Mouse (Mus musculus): ENCODE data around the gene Ube2e1.

Ube2e1 gene

GRCm38 (mm10) chr14:18331693-18332131 lies at the start of gene Ube2e1:
Gene Ube2e1, minus strand, starts transcription at chr14:18331859.
- peak; percentile 99 for DNase-seq

GRCm38 (mm10) chr14:18379841-18380240 lies 48.2 kb upstream of the Ube2e1 start:
- DNase-seq: peak; percentile 28

GRCm38 (mm10) chr14:18377944-18378575 lies 46.4 kb upstream of the Ube2e1 start:
- DNase-seq: peak; percentile 81

GRCm38 (mm10) chr14:18376206-18376605 lies 44.5 kb upstream of the Ube2e1 start:
- peak; percentile 89 for DNase-seq

- peak; percentile 65 for DNase-seq
Observed at GRCm38 (mm10) chr14:18373758-18374405, 42.2 kb upstream of the Ube2e1 start.

GRCm38 (mm10) chr14:18372761-18373610 lies 41.3 kb upstream of the Ube2e1 start:
- peak; percentile 64 for DNase-seq

GRCm38 (mm10) chr14:18369031-18369430 lies 37.4 kb upstream of the Ube2e1 start:
- no peak for DNase-seq

GRCm38 (mm10) chr14:18367025-18367424 lies 35.4 kb upstream of the Ube2e1 start:
- DNase-seq: no peak

- DNase-seq: no peak
Observed at GRCm38 (mm10) chr14:18364321-18364720, 32.7 kb upstream of the Ube2e1 start.

- DNase-seq: no peak
Observed at GRCm38 (mm10) chr14:18356442-18356841, 24.8 kb upstream of the Ube2e1 start.

GRCm38 (mm10) chr14:18355514-18356190 lies 24.0 kb upstream of the Ube2e1 start:
- DNase-seq: peak; percentile 50

- no peak for DNase-seq
Observed at GRCm38 (mm10) chr14:18353525-18353924, 21.9 kb upstream of the Ube2e1 start.

GRCm38 (mm10) chr14:18352934-18353333 lies 21.3 kb upstream of the Ube2e1 start:
- no peak for DNase-seq

- DNase-seq: peak; percentile 4
Observed at GRCm38 (mm10) chr14:18350680-18351079, 19.0 kb upstream of the Ube2e1 start.

- DNase-seq: peak; percentile 82
Observed at GRCm38 (mm10) chr14:18349871-18350270, 18.2 kb upstream of the Ube2e1 start.

- DNase-seq: peak; percentile 88
Observed at GRCm38 (mm10) chr14:18343589-18343988, 11.9 kb upstream of the Ube2e1 start.

GRCm38 (mm10) chr14:18342749-18343148 lies 11.1 kb upstream of the Ube2e1 start:
- peak; percentile 70 for DNase-seq

GRCm38 (mm10) chr14:18341088-18341487 lies 9.4 kb upstream of the Ube2e1 start:
- peak; percentile 18 for DNase-seq

- DNase-seq: peak; percentile 2
Observed at GRCm38 (mm10) chr14:18336106-18336505, 4.4 kb upstream of the Ube2e1 start.

GRCm38 (mm10) chr14:18330789-18331692 lies 618 bp downstream of the Ube2e1 start:
- DNase-seq: peak; percentile 96

GRCm38 (mm10) chr14:18326968-18327672 lies 4.5 kb downstream of the Ube2e1 start:
- peak; percentile 96 for DNase-seq

All from heart, adult 11 months (tissue).